Mouse (Mus musculus) heart, adult 8-10 months (tissue): ENCODE data around the gene Sh3tc1. TPM values are rescaled to one million over a fixed set of nuclear protein-coding genes. Genes with fewer than 3 reads are reported as not detected.

ENCODE experiments used
- DNase-seq: peaks from one replicate; pipeline ENCODE4 v3.0.0; 2022; ENCODE audit warnings: low spot score
- total RNA-seq, 4 experiments: library from RNA; stranded (reverse); gene quantifications; 2 replicates each; pipeline ENCODE4 v1.2.4; 2022

Sh3tc1 gene
- total RNA-seq, 4 experiments from 2014 or later, result 6.5 to 9.1 (median 7.9) TPM

DNA sequence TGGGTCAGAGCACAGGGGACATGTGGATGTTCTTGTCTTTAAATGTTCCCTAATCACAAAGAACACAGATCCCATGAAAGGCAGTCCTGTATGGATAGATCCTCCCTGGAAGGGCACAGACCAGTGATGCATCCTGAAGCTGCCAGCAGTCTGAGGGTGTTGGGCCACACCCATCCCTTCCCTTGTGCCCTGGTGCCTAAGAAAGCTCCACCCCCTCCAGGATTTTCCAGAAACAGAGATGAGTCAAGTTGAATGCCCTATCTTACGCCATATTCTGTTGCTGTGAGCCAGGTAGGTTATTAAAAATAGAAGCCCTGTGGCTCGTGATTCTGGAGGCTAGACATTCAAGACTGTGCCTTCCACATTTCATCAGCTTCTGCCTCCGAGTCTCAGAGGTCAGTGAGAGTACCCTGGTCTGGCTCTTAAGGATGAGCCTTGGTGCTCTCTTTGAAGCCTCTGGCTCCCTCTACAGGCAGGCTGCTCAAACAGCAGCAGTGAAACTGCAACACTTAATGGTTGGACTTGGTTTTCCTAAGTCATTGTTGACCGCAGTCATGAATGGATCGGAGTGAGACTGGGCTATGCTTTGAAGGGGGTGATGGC, 15.4 kb upstream of the Sh3tc1 start:
- DNase-seq, result peak; percentile 66

DNA sequence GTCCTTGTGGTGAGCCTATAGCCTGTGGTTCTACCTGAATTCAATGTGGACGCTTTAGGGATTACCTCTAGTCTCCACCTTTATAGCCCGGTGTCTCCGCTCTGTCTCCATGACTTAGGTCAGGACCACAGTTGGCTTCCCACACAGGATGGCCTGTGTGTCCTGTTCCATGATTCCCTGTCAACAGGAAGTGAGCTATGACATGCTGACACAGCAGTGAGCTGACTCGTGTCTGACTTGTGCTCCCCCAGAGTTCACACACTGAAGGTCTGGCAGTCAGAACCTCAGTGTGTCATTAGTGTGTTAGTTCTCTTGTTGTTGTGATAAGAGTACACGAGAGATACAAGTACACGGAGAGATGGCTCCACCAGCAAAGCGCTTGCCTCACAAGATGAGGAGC, 11.2 kb upstream of the Sh3tc1 start:
- no peak for DNase-seq

DNA sequence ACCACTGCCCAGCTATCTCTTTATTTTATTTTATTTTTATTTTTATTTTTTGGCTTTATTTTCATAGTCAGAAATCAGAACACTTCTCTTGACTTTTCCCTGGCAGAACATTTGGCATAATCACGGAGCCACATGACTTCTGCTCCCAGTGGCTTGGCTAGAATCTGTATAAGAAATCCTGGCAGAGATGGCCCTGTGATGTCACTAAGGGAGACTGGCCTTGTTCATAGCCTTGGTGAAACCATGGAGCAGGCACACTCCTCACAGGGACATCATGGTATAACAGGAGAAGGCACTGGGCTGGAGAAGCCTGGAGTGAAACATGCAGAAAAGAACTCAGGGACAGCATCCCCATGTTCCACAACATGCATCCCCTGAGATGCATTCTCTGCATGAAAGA, 10.2 kb upstream of the Sh3tc1 start:
- DNase-seq, result no peak

DNA sequence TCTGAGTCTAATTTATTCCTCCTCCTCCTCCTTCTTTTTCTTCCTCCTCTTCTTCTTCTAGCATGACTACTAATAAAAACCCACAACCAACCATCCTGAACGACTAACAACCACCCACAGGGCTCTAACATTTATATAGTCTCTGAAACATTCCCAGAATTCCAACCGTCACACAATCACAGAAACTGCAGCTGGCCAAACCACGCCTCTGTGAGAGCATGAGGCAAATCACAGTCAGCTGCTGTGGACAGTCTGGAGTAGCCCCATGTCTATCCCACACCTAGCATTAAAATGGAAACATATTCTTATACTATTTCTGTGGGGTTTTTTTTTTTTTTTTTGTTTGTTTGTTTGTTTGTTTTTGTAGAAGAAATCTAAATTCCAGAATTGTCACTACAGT, 9.6 kb upstream of the Sh3tc1 start:
- no peak for DNase-seq

DNA sequence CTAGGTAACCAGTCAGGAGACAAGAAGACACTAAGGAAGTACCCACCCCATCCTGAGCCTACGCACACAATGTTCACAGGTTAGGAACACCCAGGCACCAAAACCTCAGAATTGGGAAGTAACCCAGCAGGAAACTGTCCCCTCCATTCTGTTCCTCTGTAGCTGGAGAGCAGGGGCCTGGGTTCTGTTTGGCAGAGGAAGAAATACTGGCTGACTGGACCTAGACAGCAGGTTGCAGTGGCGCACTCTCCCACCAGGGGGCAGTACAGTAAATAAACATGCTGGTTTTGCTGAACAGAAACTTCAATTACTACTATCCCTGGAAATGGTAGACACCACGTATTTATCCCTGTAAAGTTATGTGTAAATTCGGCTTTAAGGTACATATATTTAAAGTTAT, 7.1 kb upstream of the Sh3tc1 start:
- DNase-seq, result peak; percentile 79

DNA sequence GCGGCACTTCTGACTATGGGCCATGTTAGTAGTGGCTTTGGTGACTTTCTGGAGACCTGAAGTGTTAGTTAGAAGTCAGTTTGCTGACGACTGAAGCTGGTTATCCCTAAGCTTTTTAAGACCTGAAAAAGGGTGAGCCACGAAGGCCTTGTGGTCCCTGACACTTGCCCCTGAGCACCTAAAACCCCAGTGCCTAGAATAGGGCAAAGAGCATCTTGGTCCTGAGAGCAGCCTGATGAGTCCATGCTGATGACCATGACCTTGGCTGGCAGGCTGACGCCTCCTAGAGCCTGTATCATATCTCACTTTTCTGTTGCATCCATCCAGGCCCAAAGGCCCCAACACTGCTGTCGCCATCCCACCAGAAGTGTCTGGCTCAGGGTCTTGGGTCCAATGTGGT, 5.6 kb upstream of the Sh3tc1 start:
- DNase-seq, result no peak

DNA sequence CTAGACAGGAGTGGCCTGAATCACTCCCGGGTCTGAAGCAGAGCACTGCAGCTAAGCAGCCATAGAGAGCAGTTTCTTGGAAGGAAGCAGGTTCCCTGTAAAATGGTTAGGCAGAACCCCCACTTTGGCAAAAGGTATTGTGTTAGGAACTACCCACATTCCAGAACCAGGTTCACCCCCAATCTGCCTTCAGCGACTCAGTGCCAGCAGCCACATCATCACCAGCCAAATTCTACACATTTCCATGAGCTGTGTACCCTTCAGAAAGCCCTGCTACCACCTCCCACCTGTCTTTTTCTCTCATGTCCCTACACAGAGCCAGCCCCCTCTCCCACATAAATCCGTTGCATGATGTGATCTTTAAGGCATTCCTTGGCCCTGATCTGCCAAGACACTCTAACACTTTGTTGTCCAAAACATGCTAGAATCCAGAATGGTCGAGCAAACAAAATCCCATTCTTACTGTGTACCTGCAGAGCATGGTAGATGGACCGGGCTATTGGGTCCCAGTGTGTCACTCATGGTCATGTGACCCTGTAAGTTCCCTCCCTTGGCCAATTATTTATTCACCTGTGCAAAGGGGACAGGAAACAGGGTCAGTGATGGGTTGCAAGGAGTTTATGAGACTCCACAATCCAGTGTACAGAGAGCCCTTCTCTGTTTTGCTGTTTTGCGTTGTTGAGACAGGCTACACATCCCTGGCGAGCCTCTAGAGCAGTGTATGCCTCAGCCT, 4.4 kb upstream of the Sh3tc1 start:
- no peak for DNase-seq

DNA sequence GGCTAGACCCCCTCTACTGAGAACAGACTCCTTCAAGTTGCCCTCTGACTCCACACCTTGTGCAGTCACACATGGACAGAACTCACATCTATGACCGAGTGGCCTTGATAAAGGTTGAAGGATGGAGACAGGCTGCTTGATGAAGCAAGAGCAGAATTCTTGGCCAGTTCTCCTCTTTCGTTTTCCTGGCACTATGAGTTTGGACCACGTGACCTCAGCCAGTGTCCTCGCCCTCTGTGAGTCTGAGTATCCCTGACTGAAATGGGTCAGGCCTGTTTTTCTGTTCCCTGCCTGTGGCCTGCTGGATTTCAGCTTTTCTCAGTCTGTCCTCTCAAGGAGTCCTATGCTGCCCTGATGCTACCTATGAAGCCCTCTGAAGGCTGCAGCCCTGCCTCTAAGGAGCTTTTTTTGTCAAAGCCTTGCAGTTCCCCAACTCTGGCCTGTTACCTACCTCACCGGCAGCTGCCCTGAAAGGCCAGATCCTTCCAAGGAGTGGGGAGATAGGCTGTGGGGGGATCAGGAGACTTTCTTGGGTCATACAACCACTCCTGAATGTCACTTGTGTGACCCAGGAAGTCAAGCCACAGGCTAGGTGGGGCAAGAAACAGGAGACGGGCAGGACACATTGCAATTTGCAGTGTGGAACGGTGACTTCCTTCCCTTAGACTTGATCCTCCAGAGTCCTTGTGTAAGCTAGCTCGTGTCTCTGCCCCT, 3.6 kb upstream of the Sh3tc1 start:
- peak; percentile 86 for DNase-seq

DNA sequence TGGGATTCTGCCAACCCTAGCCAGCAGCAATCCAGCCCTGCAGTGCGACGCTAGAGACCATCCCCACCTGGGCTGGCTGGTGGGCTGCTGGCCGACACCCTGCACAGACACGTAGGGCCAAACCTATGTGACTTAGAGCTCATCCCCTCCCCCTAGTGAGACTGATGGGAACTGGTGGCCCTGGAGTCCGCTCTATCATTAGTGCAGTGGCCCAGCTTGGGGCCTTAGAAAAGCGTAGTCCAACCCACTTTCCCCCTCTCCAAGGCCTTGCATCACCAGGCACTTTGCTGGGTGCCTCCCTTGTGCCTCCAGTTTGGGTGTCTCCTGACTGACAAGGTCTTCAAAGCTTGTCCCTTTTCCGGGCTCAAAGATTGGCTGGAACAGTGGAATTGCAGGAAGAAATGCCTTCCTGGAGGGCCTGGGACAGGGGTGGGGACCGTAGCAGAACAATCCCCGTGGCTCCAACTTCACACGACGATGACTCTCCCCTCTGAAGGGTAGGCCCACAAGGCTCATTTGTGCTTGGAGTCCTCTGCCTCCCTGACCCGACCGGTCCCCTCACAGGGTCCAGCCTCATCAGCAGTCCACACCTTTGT, 1.5 kb upstream of the Sh3tc1 start:
- no peak for DNase-seq

DNA sequence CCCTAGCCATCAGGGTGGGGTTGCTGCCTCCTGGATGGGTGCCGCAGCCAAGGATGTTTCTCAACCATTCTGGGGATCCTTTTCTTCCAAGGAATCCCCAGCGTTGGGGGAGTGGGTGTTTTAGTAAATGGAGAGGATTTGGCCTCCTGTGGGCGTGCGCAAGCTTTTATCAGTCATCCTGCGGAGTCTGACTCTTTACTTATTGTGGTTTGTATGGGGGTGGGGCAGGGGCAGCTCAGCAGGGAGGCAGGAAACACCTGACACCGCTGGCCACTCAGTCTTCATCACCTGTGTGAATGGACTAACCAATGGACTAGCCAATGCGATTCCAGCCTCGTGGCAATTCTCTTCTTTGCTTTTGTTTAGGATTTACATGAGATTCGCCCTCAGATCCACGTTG, 929 bp upstream of the Sh3tc1 start:
- no peak for DNase-seq

DNA sequence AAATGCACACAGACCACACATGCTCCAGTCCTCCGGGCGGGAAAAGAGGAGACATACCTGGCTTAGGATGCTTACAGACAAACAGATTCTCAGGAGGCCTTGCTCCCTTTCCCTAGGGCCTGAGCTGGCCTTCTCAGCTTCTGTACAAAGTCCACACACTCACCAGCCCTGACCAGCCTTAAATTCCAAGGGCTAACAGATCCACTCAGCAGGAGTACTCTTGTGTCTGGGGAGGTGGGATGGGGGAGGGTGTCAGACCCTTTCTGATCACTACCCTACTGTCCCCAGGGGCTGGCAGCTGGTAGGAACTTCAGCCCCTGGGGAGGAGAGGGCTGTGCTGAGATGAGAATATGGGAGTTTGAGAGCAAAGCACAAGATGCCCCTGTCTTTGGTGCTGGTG, 782 bp downstream of the Sh3tc1 start:
- no peak for DNase-seq

DNA sequence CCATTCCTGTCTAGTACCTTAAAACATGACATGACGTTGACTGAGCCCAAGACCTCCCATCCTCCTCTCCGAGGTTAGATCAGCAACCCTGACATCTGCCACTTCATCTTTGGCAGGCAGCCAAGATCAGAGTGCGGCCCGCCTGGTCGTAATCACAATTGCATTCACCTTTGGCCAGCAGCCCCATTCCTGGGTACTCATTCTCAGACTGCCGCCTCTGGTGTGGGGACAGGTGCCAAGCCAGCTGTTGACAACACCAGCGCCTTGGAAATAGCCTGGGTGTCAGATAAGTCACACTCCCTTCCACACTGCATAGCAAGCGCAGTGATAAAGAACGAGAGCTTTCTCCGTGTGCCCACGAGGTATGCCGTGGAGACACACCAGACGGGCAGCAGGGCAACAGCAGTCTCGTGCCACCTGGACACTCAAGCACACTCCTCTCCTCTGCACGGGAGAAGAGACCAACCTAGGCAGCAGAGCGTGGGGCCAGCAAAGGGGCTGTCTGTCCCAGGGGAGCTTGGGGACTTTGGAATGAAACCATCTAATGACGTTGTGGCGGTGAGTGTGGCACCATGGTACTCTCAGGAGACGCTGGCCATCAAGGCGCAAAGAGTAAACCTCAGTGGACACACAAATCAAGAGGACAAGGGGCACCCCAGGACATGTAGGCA, 2.4 kb downstream of the Sh3tc1 start:
- peak; percentile 49 for DNase-seq

DNA sequence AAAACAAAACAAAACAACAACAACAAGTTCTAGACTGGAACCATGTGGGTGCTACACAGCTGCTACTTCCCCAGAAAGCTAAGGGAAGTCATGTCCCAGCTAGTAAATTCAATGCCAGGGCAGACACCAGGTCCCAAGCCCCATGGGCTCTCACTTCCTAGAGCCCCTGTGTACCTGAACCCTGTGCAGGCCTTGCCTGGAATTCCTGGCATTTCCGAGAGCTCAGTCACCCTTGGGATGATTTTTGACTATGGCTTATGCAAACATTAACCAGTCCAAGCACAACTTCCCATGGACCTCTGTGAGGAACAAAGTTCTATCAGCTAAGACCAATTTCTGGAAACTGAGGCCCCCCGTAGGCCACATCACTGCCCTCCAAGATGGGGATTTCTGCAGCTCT, 6.3 kb downstream of the Sh3tc1 start:
- DNase-seq, result no peak

DNA sequence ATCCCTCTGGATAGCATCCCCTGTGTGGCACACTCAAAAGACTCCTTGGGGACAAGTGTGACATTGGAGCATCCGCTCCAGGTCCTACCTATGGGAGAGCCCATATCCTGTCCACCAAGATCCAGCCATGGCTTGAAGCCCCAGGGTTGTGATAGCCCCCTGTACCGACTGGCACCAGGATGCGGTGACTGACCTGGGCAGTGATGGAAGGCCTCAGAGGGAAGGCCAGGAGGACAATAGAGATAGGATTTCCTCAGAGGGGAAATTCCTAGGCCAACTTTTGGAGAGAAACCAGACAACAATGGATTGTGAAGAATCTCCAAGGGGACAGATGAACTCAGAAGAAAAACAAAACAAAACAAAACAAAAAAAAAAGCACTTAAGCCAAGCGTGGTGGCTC, 8.8 kb downstream of the Sh3tc1 start:
- DNase-seq, result no peak

DNA sequence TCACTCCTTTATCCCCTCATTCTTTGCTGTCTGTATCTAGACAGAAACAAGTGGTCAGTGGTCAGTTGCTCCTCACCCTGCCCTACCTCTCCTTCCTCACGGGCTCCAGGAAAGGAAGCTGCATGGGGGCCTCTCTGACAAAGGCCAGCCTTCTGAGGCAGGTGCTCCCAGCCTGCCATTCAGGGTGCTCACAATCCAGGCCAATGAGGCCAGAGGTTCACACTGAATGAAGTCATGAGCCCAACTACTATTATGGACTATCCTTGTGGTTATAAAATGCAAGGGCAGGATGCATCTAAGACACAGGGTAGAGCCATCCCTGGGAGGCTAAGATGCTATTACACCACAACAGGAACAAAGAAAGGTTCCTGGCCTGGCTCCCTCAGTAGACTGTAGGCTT, 9.2 kb downstream of the Sh3tc1 start:
- DNase-seq, result no peak

DNA sequence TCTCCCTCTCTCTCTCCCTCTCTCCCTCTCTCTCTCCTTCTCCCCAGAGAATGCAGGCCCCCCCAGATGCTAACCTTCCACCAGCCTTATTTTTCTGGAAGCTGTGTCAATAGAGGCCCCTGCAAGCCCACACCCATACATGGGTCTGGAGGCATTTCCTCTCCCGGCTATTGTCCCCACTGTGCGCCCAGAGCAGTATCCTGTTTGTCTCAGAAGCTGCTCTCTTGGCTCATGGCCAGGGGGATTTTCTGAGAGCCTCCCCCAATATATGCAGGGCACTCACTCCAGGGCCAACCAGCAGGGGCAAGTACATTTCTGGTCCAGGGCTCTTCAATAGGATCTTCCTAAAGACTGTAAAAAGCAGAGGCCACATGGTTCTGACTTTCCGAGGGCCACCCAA, 9.9 kb downstream of the Sh3tc1 start:
- peak; percentile 69 for DNase-seq

DNA sequence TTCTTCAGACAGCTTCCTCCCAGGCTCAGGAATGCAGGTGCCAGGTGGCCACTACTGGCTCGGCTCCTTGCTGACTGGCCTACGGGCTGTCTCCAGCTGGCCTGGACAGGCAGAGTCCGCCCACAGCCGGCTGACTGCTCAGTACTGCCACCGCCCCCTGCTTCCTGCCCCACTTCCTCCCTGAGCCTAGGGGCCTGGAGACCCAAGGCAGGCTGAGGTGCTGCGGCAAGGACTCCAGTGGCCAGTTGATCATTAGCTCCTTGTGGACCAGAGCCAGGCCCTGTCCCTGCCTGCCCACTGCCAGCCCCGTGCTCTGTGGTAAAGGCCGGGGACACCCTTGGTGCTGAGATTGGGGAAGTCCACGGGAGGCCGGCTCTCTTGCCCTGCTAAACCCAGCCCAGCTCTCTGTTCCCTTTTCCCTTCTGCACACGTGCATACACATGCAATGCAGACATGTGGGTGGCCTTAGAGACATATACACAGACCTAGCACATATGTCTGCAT, 10.8 kb downstream of the Sh3tc1 start:
- DNase-seq, result peak; percentile 84

DNA sequence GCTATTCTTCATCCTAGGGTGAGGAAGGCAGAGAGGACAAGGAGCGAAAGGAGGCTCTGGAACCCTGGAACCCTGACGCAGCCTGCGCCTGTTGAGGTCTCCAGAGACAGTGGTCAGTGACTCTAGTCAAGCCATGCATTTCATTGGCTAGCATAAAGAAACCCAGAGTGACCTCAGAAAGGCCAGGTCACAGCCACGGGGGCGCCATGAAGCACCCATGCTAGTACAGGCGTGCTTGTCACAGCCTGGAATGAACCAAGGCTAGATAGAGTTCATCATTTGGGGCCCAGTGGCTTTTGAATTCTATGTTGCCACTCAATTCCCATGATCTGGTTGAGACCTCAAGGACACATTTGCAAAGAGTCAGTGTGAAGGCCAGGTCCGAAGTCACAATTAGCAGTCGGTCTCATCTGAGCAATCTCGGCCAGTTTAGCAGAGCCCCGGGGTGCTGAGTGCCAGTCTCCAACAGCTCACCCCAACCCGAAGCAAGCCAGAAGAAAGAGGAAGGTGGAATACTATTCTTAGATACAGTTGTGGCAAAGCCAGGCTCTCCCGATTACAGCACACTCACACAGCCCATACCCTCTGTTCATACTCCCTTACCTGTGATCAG, 11.3 kb downstream of the Sh3tc1 start:
- DNase-seq, result no peak

DNA sequence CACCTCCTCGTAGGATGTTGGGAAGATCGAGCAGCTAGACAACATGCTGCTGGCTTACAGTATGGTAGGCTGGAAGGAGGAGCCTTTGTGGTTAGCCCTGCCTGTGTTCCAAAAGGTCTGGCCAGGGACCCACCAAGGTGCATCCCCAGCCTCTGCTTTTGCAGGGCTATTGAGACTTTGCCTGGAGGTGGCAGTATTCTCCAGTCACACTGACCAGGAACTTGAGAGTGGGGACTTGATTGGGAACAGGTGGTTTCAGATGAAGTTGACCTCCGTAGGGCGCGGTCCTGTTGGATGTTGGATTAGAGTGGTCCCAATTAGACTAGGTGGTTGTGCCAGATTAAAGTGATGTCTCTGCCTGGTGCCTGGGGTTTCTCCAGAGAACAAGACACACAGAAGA, 12.3 kb downstream of the Sh3tc1 start:
- DNase-seq, result no peak

DNA sequence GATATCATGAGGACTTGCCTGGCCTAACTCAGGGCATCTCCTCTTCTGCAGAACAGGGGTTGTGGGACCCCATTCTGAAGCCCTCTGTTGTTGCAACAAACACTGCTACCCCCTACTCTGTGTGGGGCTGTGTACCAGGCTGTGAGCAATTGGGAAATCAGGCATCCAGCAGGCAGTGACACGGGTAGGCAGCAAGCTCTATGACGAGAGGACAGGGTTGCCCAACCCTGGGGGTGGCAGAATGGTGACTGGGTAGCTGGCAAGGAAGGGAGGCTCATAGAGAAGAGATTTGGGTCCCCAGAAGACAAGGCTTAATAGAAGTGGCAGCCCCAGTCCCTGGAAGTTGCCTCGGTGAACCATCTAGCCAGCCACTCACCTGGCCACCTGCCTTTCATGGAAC, 13.9 kb downstream of the Sh3tc1 start:
- DNase-seq, result no peak

DNA sequence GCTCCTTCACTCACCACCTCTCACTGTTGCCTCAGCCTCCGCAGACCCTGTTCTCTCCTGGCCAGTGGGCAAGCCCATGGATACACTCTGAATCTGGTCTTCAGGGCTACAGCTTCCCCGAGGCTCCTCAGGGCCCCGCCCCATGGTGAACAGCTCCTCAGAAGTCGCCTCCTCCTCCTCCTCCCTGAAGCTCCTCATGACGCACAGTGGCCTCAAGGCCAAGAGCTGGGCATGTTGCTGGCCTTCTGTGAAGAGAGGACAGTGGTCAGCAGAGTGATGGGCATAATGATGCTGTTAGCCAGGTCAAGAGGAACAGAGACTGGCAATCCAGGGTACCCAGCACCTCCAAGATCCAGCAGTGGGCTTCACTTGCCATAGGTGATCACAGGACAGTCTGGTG, 15.9 kb downstream of the Sh3tc1 start:
- no peak for DNase-seq

DNA sequence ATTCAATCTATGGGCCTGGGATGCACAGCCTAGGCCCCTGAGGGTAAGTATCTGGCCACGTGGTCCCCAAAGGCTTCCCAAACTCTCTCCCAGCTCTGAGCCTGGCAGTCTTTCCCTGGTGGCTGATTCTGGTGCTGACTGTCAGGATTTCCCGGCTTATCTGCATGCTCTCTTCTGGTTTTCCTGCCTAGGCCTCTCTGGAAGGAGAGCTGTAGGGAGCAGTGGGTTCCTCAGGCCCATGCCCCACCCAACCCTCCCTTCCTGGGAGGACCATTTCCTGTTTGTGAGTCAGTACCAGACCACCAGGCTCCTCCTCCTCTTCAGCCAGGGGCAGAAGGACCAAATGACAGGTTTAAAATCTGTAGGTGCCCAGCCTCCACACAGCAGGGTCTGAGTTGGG, 17.1 kb downstream of the Sh3tc1 start:
- DNase-seq, result no peak
